Mouse (Mus musculus) hindbrain, embryonic 12.5 days (tissue): ENCODE data around the gene Ofd1. TPM values are rescaled to one million over a fixed set of nuclear protein-coding genes. Genes with fewer than 3 reads are reported as not detected.

Experiments used
- ATAC-seq: fragments of 200-750 bp; cut with Nextera tagmentation; 2 replicates; pipeline ENCODE4 v1.8.0; 2017; ENCODE audit warnings: moderate TSS enrichment; ENCODE audit not compliant: low FRiP score
- H3K27ac ChIP-seq: fragments of 300-500 bp; sonication (generic); 2 replicates; pipeline ENCODE4 v1.5.1; 2016; ENCODE audit warnings: mild to moderate bottlenecking
- H3K27me3 ChIP-seq: fragments of 300-500 bp; sonication (generic); 2 replicates; pipeline ENCODE4 v1.6.1; 2016; ENCODE audit warnings: mild to moderate bottlenecking
- H3K36me3 ChIP-seq: fragments of 300-500 bp; sonication (generic); 2 replicates; pipeline ENCODE4 v1.6.1; 2016; ENCODE audit warnings: mild to moderate bottlenecking
- H3K4me1 ChIP-seq: fragments of 300-500 bp; sonication (generic); 2 replicates; pipeline ENCODE4 v1.6.1; 2016
- H3K4me2 ChIP-seq: fragments of 300-500 bp; sonication (generic); replicated peaks from 2 replicates; pipeline ENCODE4 v1.6.1; 2016; ENCODE audit warnings: mild to moderate bottlenecking
- H3K4me3 ChIP-seq: fragments of 300-500 bp; sonication (generic); 2 replicates; pipeline ENCODE4 v1.5.1; 2016; ENCODE audit warnings: mild to moderate bottlenecking
- H3K9ac ChIP-seq: fragments of 300-500 bp; sonication (generic); 2 replicates; pipeline ENCODE4 v1.6.1; 2016; ENCODE audit warnings: mild to moderate bottlenecking, moderate library complexity
- H3K9me3 ChIP-seq: fragments of 300-500 bp; sonication (generic); replicated peaks from 2 replicates; pipeline ENCODE4 v1.6.1; 2016; ENCODE audit warnings: mild to moderate bottlenecking
- WGBS: fragments of 180-500 bp; shearing (Covaris S2); methylation state at CpG from one replicate; pipeline ENCODE4 v1.1.7; 2016; 5-methylcytosine and 5-hydroxymethylcytosine counted together
- polyA plus RNA-seq: library from polyadenylated mRNA; unstranded; fragments of >200 nt; fragmentation: Nextera tagmentation; extraction: Ambion mirVana; gene quantifications from 2 replicates; pipeline ENCODE4 v1.2.1, GENCODE M21; 2016

Ofd1 gene
- 9.8 and 10.4 TPM in 2 replicates for polyA plus RNA-seq

- ATAC-seq = peak; percentile 99
- Histone ChIP-seq H3K9ac (peak within 1 kb of the TSS; percentile 78), H3K4me2 (peak within 1 kb of the TSS; percentile 56), H3K9me3 (no peaks in the 10 kb centered on the region), H3K4me1 (peaks cover 7% of the 10 kb centered on the region; the same call in 1 of the 2 replicates), H3K27me3 (peaks cover 24% of the 10 kb centered on the region; the same call in 1 of the 2 replicates), H3K4me3 (peak within 1 kb of the TSS; percentile 53), H3K27ac (peak within 1 kb of the TSS; percentile 87), H3K36me3 (no peaks in the 10 kb centered on the region)
- 16% methylated on average over 44 of the region's 44 CpGs for WGBS
These were observed at the start of gene Ofd1 for GRCm38 (mm10) chrX:166440616-166441063. Gene Ofd1 (minus strand): TSS chrX:166440704.

DNA sequence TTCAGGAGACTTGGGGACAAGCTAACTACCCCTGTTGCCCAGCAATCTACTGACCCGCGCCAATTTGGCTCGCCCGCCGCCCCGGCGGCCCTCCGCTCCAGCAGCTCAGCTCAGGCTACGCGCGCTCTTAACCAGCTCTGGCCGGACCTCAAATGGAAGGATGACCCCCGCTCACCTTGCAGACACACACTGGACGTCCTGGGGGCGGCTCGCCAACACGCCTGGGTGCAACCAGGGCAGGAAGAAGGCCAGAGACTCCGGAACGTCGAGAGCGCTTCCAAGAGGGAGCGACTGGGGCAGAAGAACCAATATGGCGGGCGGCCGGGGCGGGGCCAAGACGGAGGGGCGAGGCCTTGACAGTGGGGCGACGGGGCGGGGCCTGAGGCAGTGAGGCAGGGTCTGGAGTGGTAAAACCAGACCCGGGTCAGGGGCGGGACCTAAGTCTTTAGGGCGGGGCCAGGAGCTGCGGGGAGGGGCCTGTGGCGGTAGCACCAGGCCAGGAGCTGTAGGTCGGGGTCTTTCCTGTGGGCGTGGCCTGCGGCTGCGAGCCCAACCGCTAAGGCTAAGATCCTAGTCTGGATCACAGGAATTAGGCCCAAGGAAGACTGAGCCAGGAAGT is 39.0 kb upstream of the Ofd1 start, which contains the start of gene Rab9:
Gene Rab9 (minus strand): TSS at position 503 of the 619 bp plus-strand sequence.
- peak within 1 kb of the TSS; percentile 61 for H3K9ac ChIP-seq
- ATAC-seq = peak; percentile 99
- peaks cover 9% of the 10 kb centered on the region for H3K27me3 ChIP-seq
- peak within 1 kb of the TSS; percentile 56 for H3K4me2 ChIP-seq
- H3K4me1 ChIP-seq = peaks cover 3% of the 10 kb centered on the region
- no peaks in the 10 kb centered on the region for H3K9me3 ChIP-seq
- peak within 1 kb of the TSS; percentile 57 for H3K4me3 ChIP-seq
- H3K36me3 ChIP-seq = no peaks in the 10 kb centered on the region
- H3K27ac ChIP-seq = peak within 1 kb of the TSS; percentile 71
- WGBS = 24% methylated on average over 41 of the region's 41 CpGs

- peaks cover 16% of the 10 kb centered on the region for H3K27me3 ChIP-seq
- H3K9me3 ChIP-seq = no peaks in the 10 kb centered on the region
- H3K27ac ChIP-seq = peak overlapping the region; percentile 71
- peak overlapping the region; percentile 56 for H3K4me2 ChIP-seq
- H3K9ac ChIP-seq = peak overlapping the region; percentile 61
- WGBS = 17% methylated on average over 28 of the region's 28 CpGs
- H3K36me3 ChIP-seq = no peaks in the 10 kb centered on the region
- H3K4me3 ChIP-seq = peak overlapping the region; percentile 57
- ATAC-seq = peak; percentile 65; the same call in 1 of the 2 replicates
- peaks cover 3% of the 10 kb centered on the region for H3K4me1 ChIP-seq
These were observed 38.3 kb upstream of the Ofd1 start for GRCm38 (mm10) chrX:166478631-166479364.

- 71% methylated on average over 6 of the region's 6 CpGs for WGBS
- H3K4me3 ChIP-seq = no peak overlapping the region
- ATAC-seq = no peak
- H3K27me3 ChIP-seq = peaks cover 12% of the 10 kb centered on the region
- no peaks in the 10 kb centered on the region for H3K36me3 ChIP-seq
- peak overlapping the region; percentile 16 for H3K4me2 ChIP-seq
- peaks cover 3% of the 10 kb centered on the region for H3K4me1 ChIP-seq
- no peak overlapping the region for H3K27ac ChIP-seq
- H3K9ac ChIP-seq = no peak overlapping the region
- no peaks in the 10 kb centered on the region for H3K9me3 ChIP-seq
These were observed 36.9 kb upstream of the Ofd1 start for GRCm38 (mm10) chrX:166477393-166477792.

- H3K36me3 ChIP-seq = no peaks in the 10 kb centered on the region
- WGBS = 90% methylated on average over 6 of the region's 6 CpGs
- no peak overlapping the region for H3K27ac ChIP-seq
- no peak overlapping the region for H3K9ac ChIP-seq
- ATAC-seq = no peak
- H3K27me3 ChIP-seq = peaks cover 12% of the 10 kb centered on the region; the same call in 1 of the 2 replicates
- no peaks in the 10 kb centered on the region; the same call in 1 of the 2 replicates for H3K4me1 ChIP-seq
- no peak overlapping the region for H3K4me2 ChIP-seq
- no peaks in the 10 kb centered on the region for H3K9me3 ChIP-seq
- no peak overlapping the region for H3K4me3 ChIP-seq
These were observed 32.1 kb upstream of the Ofd1 start for GRCm38 (mm10) chrX:166472612-166473011.

- no peak overlapping the region for H3K27ac ChIP-seq
- H3K4me1 ChIP-seq = no peaks in the 10 kb centered on the region
- H3K9ac ChIP-seq = no peak overlapping the region
- no peak overlapping the region for H3K4me3 ChIP-seq
- no peak for ATAC-seq
- no peaks in the 10 kb centered on the region for H3K9me3 ChIP-seq
- H3K27me3 ChIP-seq = no peaks in the 10 kb centered on the region; the same call in 1 of the 2 replicates
- no peaks in the 10 kb centered on the region for H3K36me3 ChIP-seq
- no peak overlapping the region for H3K4me2 ChIP-seq
- 97% methylated on average over 7 of the region's 7 CpGs for WGBS
These were observed 27.8 kb upstream of the Ofd1 start for GRCm38 (mm10) chrX:166468321-166468720.

DNA sequence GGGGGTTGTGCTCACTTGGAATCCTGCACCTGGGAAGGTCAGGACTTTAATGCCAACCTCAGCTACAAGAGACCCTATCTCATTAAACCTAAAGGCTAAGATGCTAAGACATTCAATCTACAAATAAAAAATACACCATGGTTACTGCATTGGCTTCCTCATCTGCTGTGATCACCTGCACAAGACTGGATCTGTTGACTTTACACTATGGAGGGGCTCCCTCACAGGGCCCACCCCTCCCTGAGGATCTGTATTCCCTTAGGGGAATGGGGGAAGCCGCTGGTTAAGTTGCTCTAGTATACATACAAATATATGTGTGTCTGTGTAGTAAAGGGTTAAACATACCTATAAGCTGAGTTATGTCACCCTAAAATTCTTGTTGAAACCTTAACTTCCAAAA is 15.0 kb upstream of the Ofd1 start:
- 0 out of 2 replicates have a peak, but pooled peaks cover 3% of the 10 kb centered on the region for H3K27me3 ChIP-seq
- H3K9me3 ChIP-seq = no peaks in the 10 kb centered on the region
- H3K9ac ChIP-seq = no peak overlapping the region
- ATAC-seq = no peak
- 89% methylated on average over 1 of the region's 1 CpGs for WGBS
- no peaks in the 10 kb centered on the region for H3K36me3 ChIP-seq
- no peaks in the 10 kb centered on the region for H3K4me1 ChIP-seq
- H3K27ac ChIP-seq = no peak overlapping the region
- H3K4me3 ChIP-seq = no peak overlapping the region
- no peak overlapping the region for H3K4me2 ChIP-seq

DNA sequence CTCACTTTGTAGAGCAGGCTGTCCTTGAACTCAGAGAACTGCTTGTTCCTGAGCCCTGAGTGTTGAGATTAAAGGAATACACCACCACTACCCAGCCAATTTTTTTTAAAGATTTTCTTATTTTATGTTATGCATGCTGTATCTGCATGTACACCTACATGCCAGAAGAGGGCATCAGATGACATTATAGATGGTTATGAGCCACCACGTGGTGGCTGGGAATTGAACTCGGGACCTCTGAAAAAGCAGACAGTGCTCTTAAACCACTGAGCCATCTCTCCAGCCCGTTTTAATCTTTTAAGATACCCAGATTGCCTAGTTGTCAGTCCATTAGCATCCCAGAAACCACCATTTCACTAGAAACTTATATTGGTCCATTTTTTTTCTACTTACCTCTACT is 13.8 kb upstream of the Ofd1 start:
- Histone ChIP-seq H3K27ac (no peak overlapping the region), H3K36me3 (no peaks in the 10 kb centered on the region), H3K9ac (no peak overlapping the region), H3K4me2 (no peak overlapping the region), H3K4me3 (no peak overlapping the region), H3K4me1 (no peaks in the 10 kb centered on the region), H3K9me3 (no peaks in the 10 kb centered on the region), H3K27me3 (0 out of 2 replicates have a peak, but pooled peaks cover 3% of the 10 kb centered on the region)
- 71% methylated on average over 3 of the region's 3 CpGs for WGBS
- ATAC-seq = no peak

DNA sequence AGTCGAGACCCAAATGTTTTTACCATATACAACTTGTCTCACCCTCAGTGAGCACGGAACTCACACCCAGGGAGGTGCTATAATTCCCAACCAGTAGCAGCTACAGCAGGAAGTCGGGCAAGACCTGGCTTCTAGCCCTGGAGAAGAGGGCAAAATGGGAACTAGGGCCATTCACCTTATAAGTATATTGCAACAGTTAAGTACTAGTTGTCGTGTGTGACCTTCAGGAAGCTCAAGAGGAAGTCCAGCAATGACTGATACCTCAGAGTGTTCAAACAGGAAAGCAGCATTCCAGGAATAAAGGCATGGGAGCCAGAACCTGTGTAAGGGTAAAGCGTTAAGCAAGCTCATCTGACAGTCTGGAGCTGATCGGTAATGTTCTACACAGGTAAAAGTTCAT is 13.0 kb upstream of the Ofd1 start:
- Histone ChIP-seq H3K4me3 (no peak overlapping the region), H3K4me1 (no peaks in the 10 kb centered on the region), H3K9ac (no peak overlapping the region), H3K27ac (no peak overlapping the region), H3K27me3 (0 out of 2 replicates have a peak, but pooled peaks cover 3% of the 10 kb centered on the region), H3K4me2 (no peak overlapping the region), H3K9me3 (no peaks in the 10 kb centered on the region), H3K36me3 (no peaks in the 10 kb centered on the region)
- no peak for ATAC-seq
- WGBS = 84% methylated on average over 6 of the region's 6 CpGs

DNA sequence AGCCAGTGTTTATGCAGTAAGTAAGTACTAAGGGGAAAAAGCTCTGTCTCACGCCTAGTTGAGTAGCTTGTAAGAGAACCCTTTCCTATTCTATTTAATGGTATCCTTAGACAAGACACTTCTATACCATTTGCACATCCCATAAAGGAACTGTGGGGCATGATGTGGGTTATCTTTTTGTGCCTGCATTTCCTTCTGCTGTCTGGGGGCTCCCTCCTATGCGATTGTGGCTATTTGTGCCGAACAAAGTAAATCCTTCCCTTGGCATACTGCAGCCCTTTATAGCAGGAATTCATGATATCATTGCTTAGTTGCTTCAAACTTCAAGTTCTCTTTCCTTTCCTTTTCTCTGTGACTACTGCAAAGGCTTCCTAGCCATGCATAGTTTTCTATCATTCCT is 4.0 kb upstream of the Ofd1 start:
- no peak overlapping the region for H3K27ac ChIP-seq
- no peaks in the 10 kb centered on the region for H3K36me3 ChIP-seq
- no peak for ATAC-seq
- H3K9me3 ChIP-seq = no peaks in the 10 kb centered on the region
- H3K9ac ChIP-seq = no peak overlapping the region
- H3K4me2 ChIP-seq = no peak overlapping the region
- peaks cover 21% of the 10 kb centered on the region; the same call in 1 of the 2 replicates for H3K27me3 ChIP-seq
- 90% methylated on average over 3 of the region's 3 CpGs for WGBS
- no peak overlapping the region for H3K4me3 ChIP-seq
- peaks cover 5% of the 10 kb centered on the region; the same call in 1 of the 2 replicates for H3K4me1 ChIP-seq

- peak within 1 kb of the TSS; percentile 56 for H3K4me2 ChIP-seq
- H3K9me3 ChIP-seq = no peaks in the 10 kb centered on the region
- H3K9ac ChIP-seq = peak within 1 kb of the TSS; percentile 78
- H3K4me1 ChIP-seq = peaks cover 7% of the 10 kb centered on the region; the same call in 1 of the 2 replicates
- peak within 1 kb of the TSS; percentile 87 for H3K27ac ChIP-seq
- WGBS = 14% methylated on average over 35 of the region's 36 CpGs
- H3K36me3 ChIP-seq = no peaks in the 10 kb centered on the region
- H3K27me3 ChIP-seq = peaks cover 24% of the 10 kb centered on the region; the same call in 1 of the 2 replicates
- H3K4me3 ChIP-seq = peak within 1 kb of the TSS; percentile 53
- peak; percentile 86 for ATAC-seq
These were observed 378 bp downstream of the Ofd1 start, which contains the start of gene Trappc2 for GRCm38 (mm10) chrX:166440036-166440615. Gene Trappc2 (plus strand): TSS chrX:166440574.

GRCm38 (mm10) chrX:166434812-166435211 is 5.7 kb downstream of the Ofd1 start:
- H3K9me3 ChIP-seq = no peaks in the 10 kb centered on the region
- H3K9ac ChIP-seq = no peak overlapping the region
- no peak overlapping the region for H3K4me2 ChIP-seq
- ATAC-seq = no peak
- no peak overlapping the region for H3K27ac ChIP-seq
- 81% methylated on average over 2 of the region's 2 CpGs for WGBS
- H3K36me3 ChIP-seq = peaks cover 3% of the 10 kb centered on the region; the same call in 1 of the 2 replicates
- peaks cover 4% of the 10 kb centered on the region; the same call in 1 of the 2 replicates for H3K4me1 ChIP-seq
- peaks cover 3% of the 10 kb centered on the region; the same call in 1 of the 2 replicates for H3K27me3 ChIP-seq
- no peak overlapping the region for H3K4me3 ChIP-seq
